Mouse (Mus musculus) B cell, adult 2 months (primary cell): Measurements from ENCODE around the gene Vegfa.

Experiments
- DNase-seq, 2 experiments: peaks; one replicate each; pipeline ENCODE4 v3.0.0; 2022

Gene Vegfa

DNA sequence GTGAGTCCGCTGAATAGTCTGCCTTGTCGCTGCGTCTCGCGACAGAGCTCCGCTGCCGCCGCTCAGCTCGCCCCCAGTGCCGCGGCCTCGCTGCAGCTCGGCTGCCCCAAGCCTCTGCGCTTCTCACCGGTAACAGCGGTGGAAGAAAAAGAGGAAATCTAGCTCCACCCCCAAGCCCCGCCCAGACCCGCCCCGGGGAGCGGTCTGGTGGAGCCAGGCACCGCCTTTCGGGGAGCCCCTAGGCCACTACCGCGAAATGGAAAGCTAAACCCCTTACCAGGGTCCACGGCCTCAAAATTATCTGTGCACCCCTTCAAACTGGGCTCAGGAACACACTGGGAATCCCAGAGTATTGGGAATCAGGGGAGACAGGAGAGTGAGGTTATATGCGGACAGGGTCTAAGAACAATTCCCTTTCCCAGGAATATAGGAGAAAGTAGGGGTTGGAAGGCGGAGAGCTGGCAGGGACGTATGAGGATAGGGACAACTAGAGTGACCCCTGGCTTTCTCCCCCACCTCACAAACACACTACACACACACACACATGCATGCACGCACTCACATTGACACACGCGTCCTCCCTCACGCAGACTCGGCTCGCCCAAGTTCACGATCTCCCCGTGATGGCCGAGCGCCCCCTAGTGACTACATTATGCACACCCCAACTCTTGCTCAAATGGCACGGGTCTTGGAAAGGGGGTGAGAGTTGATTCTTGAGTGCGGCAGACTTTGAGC lies at the start of gene Vegfa:
TSS of gene Vegfa (minus strand) at position 113 of the 735 bp plus-strand sequence.
- peak; percentile 93 to 95 for DNase-seq

DNA sequence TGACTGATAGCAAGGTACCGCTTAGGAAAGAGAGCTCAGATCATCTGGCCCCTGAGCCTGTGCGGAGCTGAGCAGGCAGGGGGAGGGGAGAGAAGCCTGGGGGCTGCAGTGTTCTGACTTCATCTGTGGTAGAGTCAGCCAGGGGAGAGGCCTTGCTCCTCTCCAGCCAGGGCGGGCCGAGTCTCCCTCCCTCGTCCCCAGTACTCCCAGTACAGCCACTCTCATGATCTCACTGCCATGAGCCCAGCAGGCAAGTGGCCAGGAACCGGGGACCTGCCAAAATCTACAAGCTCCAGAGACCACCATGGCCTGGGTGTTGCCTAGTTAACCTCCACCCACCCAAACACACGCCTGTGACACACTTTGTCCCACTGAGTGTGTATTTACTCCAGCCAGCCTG lies 49.5 kb upstream of the Vegfa start:
- no peak for DNase-seq

DNA sequence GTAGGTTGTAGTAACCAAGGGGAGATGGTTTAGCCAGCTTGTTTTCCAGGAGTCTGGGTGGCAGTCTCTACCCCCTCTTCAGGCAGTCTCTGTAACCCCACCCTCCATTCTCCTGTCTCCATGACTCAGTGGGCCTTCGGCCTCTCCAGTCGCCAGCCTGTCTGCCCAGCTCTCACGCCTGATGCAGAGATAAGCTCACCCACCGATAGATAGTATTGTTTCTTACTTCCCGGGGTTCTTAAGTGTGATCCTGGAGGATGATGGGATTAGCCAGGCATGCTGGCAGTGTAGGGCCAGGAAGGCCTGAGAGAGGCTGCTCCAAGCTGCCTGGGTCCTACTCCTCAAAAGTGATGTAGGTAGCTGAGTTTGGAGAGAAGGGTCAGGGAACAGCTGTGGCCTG lies 48.9 kb upstream of the Vegfa start:
- no peak for DNase-seq

DNA sequence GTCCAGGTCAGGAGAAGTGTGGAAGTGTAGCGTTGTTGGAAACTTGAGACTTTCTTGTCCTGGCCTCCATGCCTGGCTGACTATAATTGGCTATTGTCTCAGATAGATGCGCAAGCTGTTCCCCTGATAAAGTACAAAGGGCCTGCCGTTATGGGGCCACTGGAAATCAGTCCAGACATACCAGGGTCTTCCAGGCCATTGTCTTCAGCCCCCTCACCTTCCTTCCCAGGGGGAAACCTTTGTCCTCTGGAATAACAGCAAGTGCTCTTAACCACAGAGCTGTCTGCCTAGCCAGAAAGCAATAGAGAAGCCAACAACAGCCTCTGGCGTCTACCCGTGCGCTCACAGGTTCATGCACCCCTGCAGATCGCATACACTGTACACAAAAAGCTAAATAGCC lies 48.2 kb upstream of the Vegfa start:
- DNase-seq = no peak

DNA sequence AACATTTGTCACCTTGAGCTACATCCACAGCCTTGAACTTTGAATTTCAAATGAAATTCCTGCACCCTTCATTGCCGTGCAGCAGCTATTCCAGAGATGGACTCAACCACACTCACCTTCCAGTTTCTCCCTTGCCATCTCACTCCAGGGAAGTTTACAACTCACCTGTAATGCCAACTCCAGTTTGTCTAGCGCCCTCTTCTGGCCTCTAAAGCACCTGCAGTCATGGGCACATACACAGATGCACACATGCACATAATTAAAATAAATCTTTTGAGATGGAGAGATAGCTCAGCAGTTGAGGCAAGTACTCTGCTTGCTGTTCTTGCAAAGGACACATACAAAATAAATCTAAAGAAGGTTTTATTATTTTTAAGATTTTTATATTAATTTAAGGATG lies 46.9 kb upstream of the Vegfa start:
- no peak for DNase-seq

DNA sequence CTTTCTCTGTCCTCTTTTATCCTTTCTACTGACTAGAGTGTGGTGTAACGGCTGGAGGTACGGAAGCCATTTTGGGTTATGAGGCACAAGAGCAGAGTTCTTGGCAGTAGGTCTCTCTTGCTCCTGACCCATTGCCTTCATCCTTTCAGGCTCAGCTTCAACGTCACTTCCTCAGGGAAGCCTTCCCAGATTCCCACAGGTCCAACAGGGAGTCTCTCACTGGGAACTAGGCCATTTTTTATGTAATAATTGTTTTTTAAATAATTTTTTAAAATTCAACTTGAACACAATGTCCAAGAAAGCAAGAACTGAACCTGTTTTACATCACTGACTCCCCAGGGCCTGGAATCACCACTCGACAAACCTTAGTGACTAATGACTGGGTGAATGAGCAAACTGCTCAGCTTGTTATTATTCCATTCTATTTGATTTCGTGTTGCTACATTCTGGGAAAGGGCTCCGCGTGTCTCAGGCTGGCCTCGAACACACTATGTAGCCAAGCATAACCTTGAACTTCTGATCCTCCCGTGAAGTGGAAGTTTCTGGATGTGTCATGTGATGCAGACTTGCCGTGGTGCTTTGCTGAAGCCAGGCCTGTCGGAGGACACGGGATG lies 45.9 kb upstream of the Vegfa start:
- DNase-seq = no peak

DNA sequence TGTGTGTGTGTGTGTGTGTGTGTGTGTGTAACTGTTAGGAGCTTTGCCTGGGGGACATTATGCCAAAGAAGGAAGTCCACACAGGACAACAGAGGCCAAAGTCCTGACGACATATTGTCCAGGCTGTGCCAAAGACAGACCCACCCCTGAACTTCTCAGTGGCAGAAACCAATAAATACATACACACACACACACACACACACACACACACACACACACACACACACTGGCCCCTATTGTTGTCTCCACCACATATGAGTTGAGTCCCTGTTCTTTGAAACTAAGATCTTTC lies 44.0 kb upstream of the Vegfa start:
- DNase-seq = no peak

DNA sequence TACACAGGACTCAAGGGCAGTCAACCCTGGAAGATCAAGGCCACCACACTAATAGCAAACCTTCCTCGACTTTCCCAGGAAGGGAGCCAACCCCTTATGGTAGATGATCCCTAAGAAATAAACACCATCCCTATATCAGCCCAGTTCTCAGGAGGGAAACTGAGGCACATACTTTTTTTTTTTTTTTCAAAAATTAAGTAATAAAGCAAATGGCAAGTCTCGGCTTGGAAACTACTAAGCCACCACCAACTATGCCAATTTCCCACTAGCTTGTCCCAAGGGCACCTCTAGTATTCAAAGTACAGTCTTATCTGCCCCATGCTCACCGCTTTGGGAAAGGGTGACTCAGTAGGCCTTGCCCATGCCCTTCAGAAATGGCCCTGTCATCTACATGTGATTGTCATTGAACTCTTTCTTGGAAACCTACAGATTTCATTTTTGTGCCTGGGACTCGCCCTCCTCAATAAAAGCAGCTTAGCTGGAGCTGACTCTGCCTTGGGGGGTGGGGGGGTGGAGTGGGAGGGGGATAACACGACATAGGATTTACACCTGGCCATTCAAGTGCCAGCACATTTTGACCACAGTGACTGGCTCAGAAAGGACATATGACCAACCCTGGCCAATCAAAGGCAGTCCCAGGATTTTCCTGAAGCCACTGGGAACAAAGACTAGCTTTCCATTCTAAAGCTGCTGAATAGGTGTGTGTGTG lies 43.5 kb upstream of the Vegfa start:
- DNase-seq = no peak

DNA sequence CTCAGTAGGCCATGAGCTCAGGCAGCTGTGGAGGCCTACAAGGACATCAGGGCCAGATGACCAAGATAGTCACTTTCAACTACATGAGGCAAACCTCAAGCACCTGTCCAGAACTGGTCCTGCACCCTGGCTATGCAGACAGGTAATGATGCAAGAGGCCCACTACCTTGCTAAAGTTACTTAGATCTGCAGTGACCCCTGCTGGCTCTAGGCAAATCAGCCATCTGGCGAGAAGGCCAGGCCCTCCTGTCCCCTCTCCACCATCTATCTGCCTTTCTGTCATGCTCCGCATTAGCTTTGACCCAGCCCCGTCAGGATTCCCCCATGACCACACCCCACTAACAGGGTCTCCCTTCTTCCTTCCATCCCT lies 42.9 kb upstream of the Vegfa start:
- peak; percentile 71 to 75 for DNase-seq

DNA sequence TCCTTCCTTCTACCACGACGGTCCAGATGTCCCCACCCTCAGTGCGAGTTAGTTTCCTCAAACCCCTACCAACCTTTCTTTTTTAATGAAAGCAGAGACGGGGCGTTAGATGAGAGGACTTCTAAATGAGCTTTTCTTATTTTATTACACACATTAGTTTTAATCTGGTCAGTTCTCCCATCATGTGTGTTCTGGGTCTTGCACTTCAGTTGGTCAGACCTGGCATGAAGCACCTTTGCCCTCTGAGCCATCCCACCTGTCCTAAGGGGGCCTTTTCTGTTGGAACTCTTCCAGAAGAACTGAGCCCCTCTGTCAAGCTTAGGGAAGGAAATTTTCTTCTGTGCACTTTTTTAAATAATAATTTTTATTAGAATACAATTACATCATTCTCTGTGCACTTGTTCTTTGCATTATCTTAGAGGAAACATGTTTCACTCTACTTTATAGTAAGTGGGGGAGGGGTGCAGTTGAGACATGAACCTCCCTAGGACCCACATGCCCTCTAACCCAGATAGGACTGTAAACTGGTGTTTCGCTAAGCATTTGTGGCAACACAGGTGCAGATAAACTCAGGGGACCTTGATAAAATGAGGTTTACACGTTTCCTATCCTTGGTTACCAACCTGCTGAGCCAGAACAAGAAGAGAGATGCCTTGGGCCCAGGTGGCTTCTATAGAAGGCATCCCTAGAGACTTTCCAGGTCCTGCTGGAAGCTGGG lies 42.4 kb upstream of the Vegfa start:
- DNase-seq = no peak

DNA sequence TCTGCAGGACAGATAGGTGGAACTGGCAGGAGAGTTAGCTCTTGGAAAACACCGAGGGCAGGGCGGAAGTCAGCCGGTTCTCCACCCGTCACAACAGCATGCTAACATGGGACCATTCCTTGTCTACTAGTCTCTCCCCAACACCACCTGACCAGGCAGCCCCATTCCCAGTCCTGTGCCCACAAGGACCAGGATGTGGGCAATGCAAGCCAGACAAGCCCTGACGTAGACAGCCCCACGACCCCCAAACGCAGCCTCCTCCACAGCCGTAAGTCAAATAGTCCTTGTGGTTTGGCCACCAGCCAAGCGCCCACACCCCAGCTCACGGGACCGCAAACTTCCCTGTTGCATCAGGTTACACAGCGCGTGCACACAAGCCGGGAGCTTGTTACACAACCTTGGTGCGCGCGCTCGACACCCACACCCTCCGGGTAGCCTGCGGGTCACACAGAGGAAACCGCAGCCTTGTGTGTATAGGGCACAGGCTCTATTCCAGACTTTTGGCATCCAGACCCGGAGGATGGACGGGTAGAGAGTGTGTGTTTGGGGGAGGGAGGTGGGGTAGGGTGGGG lies 41.6 kb upstream of the Vegfa start:
- DNase-seq = peak; percentile 92 to 93

DNA sequence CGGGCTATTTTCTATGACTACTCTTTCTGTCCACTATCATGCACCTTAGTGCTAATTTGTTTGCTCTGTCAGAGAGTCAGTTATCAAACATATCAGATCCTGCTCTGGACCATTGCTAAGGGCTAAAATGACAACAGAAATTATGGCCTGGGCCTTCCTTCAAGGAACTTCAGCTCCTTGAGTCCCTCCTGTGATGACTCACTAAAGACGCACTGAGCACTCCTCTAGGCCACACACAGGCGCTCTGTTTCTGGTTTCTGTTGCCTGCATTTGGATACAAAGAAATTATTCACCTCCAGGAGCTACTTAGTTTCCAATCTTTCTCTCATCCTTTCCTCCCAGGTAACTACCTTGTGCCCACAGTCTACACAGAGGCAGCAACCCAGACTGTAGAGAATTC lies 39.4 kb upstream of the Vegfa start:
- no peak for DNase-seq

DNA sequence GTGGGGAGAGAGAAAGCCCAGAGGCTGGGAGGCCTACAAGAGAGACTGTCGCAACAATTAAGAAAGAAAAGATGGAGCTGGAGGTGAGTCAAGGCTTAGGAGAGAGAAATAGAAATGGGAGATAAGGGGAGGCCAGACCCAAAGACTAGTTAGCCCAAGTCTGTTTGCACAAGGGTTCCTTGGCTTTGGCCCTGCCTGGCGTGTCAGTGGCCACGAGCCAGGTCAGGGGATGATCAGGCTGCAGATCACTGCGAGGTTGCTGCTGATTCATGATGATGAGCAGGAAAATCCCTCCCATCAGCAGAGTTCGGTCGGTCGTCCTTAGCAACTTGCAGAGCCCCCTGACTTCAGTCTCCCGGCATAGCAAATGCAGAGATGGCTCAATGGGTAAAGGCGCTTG lies 37.9 kb upstream of the Vegfa start:
- DNase-seq = no peak

DNA sequence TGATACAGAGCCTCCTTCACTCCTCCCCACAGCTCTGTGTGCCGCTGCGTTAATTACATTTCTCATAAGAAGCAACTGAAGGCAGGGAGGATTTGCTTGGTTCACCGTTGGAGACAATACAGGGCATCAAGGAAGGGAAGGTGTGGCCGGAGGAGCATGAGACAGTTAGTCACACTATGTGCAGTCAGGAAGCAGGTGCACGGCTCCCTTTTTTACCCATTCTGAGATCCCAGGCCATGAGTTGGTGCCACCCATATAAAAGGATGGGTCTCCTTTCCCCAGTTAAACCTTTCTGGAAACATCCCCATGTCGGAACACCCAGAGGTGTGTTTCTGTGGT lies 31.8 kb upstream of the Vegfa start:
- DNase-seq = no peak

DNA sequence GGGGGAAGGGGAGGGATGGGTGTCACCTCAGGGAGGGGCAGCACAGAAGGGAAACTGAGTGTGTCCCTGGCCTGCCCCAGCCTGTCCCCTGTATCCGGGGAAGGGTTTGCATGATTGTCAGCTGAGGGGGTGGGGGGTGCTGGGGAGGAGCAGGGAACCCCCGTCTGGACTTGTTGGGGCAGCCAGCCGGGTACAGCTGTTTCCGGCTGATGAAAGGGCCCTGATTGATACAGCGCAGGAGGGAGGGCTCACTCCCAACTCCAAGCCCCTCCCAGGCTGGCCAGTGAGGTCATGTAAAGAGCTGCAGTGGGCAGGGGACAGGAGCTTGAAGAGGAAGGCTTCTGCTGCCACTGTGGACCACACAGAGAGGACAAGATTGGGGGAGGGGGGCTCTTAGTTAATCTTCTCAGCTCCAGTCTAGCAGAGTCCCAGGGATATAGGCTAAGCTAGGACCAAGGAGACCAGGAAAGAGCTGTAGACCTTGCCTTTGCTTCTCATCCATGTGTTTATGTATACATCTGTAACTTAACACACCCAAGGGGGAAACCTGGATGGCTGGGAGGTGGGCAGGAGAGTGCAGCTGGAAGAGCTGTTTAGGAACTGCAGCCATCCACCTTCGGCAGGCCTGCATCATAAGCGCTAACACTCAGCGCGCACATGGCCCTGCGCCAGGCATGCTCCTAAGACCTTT lies 31.3 kb upstream of the Vegfa start:
- DNase-seq = no peak

DNA sequence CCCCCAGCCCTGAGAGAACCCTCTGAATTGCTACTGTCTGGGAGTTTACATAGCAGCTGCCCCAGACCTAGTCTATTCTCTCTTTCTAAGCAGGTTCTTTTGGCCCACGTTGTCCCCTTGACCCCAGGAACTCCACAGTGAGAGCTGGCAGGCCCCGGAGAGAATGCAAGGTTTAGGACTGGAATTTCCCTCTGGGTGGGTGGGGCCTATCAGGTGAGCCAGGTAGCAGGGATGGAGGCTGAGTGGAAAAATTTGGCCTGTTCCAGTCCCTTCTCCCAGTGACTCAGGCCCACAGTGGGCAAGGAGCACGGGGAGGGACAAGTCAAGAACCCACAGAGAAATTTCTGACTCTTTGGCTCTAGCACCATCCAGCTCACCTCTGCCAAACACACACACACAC lies 28.1 kb upstream of the Vegfa start:
- no peak for DNase-seq

DNA sequence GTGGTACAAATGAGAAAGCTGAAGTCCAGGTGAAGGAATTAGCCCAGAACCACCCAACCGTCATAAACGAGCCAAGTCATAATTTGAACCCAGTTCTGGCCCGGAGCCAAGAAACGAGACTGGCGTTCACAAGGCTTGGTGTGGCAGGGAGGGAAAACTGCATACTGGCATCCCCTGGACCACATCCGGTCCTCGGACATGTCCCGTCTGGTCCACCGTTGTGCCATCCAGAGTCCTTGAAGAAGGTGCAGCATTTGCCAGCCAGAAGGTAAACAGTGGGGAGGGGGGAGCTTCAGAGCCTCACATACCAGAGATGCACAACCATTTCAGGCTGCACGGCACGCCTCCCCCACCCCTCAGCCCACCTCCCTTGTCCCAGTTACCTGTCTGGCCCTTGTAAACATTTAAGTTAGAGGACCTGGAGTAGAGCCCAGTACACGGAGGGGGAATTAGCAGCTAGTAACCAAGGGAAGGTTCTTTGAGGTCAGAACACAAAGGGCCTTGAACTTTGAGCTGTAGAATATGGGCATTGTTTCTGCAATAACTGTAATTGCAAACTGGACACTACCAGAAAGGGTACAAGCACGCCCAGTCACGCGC lies 27.2 kb upstream of the Vegfa start:
- no peak for DNase-seq

DNA sequence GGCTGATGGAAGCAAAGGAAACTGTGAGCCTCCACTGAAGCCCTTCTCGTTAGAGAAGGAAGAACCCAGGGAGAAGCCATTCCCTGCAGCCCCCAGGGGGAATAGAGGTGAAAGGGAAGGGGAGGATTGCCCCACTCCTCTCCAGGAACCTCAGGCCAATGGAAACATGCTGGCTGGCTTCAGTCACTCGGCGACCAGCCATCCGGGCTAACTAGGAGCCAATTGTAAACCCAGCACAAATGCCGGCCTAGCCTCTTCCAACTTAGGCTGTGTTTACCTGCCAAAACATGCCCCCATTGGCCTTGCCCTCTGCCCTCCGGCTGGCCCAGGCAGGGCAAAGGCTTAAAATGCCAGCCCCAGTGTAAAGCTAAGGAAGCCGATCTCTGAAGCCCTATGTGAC lies 24.1 kb upstream of the Vegfa start:
- no peak for DNase-seq

DNA sequence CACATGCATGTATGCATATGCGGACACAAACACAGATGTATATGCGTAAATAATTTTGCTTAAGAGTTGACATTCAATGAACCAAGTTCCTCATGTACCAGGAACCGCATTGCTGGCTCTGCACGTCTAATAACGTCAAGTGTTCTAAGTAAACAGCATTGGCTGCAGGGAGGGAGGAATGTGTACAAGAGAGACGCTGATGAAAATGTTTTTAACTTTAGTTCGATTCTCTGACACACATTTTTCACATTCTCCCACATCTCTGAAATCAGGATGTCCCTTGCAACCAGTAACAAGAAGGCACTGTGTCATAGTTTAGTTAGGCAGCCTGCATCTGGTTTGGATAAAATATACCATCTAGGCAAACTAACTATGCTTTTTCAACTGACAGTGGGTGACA lies 23.6 kb upstream of the Vegfa start:
- DNase-seq = no peak

DNA sequence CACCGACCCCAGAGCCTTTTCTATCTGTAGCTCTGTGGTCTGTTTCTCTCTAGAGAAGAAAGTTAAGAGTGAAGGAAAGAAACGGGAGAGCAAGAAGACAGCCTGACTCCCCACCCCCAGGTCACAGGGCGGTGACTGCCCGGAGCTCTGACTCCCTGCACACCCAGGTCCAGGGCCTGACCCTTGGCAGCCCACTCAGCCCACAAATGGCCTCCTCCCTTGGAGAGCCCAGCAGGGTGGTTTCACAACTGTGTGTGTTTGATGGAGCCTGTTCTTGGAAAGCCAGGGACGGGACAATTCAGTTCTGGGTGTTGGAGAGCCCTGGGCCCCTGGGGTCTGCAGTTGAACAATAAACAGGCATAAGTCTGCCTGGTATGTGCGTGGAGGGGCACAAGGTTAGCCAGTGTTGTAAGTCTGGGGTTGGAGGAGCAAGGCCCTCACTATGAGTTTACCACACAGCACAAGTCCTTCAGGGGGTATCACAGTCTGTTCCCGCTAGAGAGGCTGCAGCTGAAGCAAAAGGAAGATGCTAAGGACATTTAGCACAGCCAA lies 21.2 kb upstream of the Vegfa start:
- DNase-seq = no peak

DNA sequence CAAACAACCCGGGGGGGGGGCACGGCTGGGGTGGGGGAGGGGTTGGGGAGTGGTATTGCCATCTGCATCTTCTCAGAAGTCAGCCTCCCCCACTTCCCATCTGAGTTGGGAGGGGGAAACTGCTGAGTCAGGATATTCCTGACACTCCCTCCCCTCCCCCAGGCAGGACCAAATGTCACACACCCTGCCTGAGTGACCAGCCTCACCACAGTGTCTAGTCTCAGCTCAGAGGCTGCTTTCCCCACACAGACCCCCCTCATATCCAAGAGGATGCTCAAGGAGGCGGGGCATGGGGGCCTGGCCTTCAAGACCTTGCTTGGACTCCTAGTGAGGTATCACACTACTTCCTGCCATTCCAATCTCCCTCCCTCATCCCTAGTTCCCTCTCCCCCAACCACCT lies 20.0 kb upstream of the Vegfa start:
- DNase-seq = no peak

DNA sequence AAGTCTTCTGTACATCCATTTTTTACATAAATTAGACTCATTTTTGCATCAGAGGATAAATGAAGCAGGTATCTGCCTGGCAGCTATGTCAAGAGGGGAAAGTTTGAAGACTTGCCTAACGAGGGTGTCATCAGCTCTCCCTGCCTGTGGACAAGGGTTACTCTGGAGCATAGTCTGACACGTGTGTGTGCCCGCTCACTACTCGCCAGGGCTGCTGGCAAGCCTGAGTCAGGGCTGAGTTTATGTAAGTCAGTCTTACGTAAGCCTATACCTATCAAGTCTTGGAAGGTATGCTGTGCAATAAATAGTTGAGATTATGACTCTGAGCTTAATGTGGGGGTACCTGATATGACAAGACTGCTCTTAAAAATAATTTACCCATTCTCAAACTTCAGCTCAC lies 19.2 kb upstream of the Vegfa start:
- DNase-seq = no peak
